Mouse (Mus musculus) thymus, adult 2 months (tissue): ENCODE measurements around the gene Sgf29.

Experiments used
- CTCF ChIP-seq: fragments of 200-500 bp; IDR thresholded peaks from 2 replicates; pipeline ENCODE4 v1.5.1; 2012; ENCODE audit warnings: mild to moderate bottlenecking, control low read depth, low read length, moderate library complexity, borderline replicate concordance; ENCODE audit not compliant: control insufficient read depth, poor library complexity, insufficient read depth; ENCODE audit errors: extremely low read depth
- POLR2A ChIP-seq: fragments of 200-500 bp; IDR thresholded peaks from 2 replicates; pipeline ENCODE4 v1.6.1; 2012; ENCODE audit warnings: mild to moderate bottlenecking, low read length, control low read depth, moderate library complexity; ENCODE audit not compliant: control insufficient read depth, poor library complexity, insufficient read depth; ENCODE audit errors: extremely low read depth

GRCm38 (mm10) chr7:126691676-126692075, 42.6 kb downstream of the Sgf29 start:
- TF ChIP-seq POLR2A (no peak), CTCF (no peak)
